Mouse (Mus musculus) heart, postnatal 0 days (tissue): ENCODE data around the gene Nmnat3.

ENCODE experiments used
- CTCF ChIP-seq: IDR thresholded peaks from 2 replicates; pipeline ENCODE4 v1.5.1; 2016; ENCODE audit warnings: antibody characterized with exemption, control low read depth, low read depth
- EP300 ChIP-seq: IDR thresholded peaks from 2 replicates; pipeline ENCODE4 v1.6.1; 2016; ENCODE audit warnings: antibody characterized with exemption, low read depth

DNA sequence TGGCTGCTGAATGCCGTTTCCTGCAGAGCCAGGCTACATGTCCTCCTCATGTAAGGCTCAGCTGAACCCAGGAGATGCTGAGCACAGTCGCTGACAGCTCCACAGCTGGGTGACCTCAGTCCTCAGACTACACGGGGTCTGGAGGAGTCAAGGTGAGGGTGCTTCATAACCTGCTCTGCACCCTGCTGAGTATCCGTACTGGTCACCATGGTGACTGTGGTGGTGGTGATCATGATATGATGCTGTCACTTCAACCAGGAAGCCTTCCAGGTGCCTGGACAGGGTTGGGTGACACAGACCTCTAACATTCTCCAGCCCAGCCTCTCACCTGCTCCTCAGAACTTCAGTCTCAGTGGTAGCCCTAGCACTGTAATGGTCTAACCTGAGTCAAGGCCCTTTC, 150.6 kb downstream of the Nmnat3 start:
- no peak for TF ChIP-seq CTCF
- TF ChIP-seq EP300 = no peak
